Mouse (Mus musculus) layer of hippocampus, adult 2 months (tissue): Measurements from ENCODE around the gene Blmh. TPM values are rescaled to one million over a fixed set of nuclear protein-coding genes. Genes with fewer than 3 reads are reported as not detected.

ENCODE experiments used
- DNase-seq, 2 experiments: peaks; one replicate each; pipeline ENCODE4 v3.0.0; 2022; ENCODE audit warnings: low spot score in 2 of 2
- H3K27ac ChIP-seq: fragments of 200-600 bp; 2 replicates; pipeline ENCODE4 v1.8.1; 2022
- H3K4me3 ChIP-seq: fragments of 200-600 bp; 2 replicates; pipeline ENCODE4 v1.8.1; 2022; ENCODE audit warnings: mild to moderate bottlenecking
- CTCF ChIP-seq: fragments of 200-600 bp; conservative IDR thresholded peaks from 2 replicates; pipeline ENCODE4 v1.8.1; 2022; ENCODE audit warnings: antibody characterized with exemption, mild to moderate bottlenecking, moderate library complexity
- total RNA-seq, 2 experiments: library from RNA; stranded (reverse); gene quantifications; 2 replicates each; pipeline ENCODE4 v1.2.3; 2021

Blmh gene
- total RNA-seq, 2 experiments from 2014 or later = 57.7 to 58.2 TPM

DNA sequence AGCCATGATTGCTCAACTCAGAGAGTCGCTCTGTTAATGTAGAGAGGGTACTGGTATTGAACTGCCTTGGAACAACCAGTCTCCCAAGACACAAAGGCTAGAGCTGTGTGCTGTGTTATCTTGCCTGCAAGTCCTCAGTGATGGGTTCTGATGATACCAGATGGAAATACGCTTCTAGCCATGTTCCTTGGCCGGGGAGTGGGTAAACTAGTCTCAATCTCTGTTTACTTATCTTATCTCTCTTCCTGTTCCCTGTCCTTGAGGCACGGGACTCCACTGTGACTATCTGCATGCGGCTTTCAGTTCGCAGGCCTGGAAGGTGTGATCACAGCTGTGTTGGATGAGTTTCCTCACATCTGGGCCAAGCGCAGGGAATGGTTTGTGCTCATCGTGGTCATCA, 94.9 kb downstream of the Blmh start:
- H3K4me3 ChIP-seq = no peak overlapping the region
- H3K27ac ChIP-seq = no peak overlapping the region

DNA sequence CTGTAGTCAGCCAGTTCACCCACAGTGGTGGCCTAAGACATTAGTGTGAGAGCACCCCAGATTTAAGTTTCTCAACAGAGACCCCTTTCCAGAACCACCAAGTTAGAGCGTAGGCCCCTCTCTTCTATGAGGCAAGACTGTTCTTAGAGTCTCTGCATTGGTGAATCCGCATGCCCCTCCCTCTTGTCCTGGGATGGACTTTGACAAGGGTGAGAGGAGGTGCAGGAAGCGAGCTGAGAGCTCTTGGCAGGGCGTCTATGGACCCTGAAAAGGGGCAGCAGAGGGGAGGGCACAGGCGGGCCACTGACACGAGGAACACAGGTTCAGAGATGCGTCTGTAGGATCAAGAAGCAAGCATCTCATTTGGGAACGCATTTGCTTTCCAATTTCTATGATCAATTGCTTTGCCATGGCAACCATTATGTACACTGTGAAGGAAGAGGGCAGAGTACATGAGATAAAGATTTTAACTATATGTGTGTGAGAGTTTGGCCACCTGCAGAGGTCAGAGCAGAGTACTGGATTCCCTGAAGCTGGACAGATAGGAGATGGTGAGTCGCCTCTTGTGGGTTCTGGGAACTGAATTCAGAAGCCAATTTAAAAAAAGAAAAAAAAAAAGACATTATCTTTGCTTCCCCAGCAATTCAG, 97.3 kb downstream of the Blmh start:
- H3K4me3 ChIP-seq = no peak overlapping the region
- no peak overlapping the region for H3K27ac ChIP-seq
- TF ChIP-seq CTCF = no peak
- no peak for DNase-seq

More for the DNA sequence above, 94.9 kb downstream of the Blmh start:
- no peak for TF ChIP-seq CTCF
- no peak for DNase-seq

DNA sequence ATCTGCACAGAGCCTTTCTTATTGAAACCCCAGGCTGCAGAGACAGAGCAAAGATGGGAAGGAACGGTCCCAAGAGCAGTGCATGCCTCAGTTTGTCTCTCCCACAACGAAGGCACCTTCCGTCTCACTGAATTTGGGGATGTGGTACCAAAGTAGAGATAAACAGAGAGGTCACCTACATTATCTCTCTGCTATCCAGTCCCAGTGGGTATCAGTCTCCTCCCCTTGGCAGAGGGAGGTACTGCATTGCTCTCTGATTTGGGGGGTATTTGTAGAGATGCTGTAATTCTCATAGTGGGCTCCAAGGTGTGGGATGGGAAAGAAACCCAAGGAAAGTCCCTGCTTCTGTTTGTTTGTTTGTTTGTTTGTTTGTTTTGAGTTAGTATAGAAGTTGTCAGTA, 102.0 kb downstream of the Blmh start:
- Histone ChIP-seq H3K4me3 (no peak overlapping the region), H3K27ac (no peak overlapping the region)
- no peak for DNase-seq
- TF ChIP-seq CTCF = peak; percentile 75

DNA sequence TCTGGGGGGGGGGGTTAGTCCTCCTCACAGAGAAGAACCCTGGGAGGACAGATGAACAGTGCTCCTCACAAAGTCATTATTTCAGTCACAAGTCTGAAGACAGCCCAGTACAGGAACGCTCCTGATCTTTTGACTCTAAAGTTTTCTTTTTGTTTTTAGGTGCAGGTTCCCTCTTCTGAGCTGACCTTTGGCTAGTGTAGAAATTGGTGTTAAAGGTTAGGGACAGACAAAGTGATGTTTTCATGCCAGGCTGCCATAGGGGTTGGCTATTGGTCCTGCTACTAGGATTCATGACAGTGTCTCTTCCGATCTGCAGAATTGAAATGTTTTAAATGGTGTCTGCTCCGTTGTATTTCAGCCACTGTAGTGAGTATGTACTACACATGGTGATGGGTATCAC, 103.5 kb downstream of the Blmh start:
- Histone ChIP-seq H3K4me3 (no peak overlapping the region), H3K27ac (no peak overlapping the region)
- TF ChIP-seq CTCF = no peak
- no peak for DNase-seq

DNA sequence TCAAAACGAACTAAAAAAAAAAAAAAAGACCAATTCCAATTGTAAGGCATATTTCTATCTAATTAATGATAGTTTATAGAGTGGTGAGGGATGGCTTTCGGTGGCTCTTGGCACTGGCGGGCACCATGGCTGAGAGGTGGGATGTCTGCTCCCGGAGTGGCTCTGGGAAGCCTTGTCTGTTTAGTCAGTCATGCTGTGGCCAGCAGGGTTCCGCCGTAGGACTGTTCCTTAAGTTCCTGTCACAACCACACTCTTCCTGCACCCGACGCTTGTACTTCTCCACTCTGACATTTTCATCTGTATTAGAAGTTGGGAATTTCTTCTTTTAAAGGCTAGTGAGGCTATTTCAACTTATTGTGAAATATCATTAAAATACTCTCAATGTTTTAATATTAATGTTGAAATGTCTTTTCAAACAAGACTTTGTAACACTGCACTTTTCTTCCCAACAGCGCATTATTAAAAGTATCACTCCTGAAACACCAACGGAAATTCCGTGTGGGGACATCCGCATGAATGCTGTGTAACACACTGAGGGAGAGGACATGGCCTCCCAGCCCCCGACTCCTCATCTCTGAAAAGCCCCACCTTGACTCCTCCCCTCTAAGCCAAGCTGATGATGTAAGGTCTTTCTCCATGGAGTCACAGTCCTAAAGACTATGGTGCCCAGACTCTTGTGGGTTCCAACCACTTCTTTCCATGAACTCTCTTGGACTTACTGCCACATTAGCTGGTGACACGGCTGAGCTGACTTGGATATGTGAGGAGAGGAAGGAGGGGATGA, 106.7 kb downstream of the Blmh start:
- no peak overlapping the region for H3K4me3 ChIP-seq
- DNase-seq = no peak
- no peak overlapping the region for H3K27ac ChIP-seq
- no peak for TF ChIP-seq CTCF

Other genes starting within 250 kb of the Blmh start
- under 1 TPM; 0.42 to 0.54 TPM for gene Trarg1, start 245.0 kb upstream of the Blmh start, total RNA-seq
- gene Gosr1, start 161.2 kb upstream of the Blmh start, total RNA-seq = 10 to 100 TPM; 53.4 to 54.7 TPM
- 10 to 100 TPM; 60.0 to 62.3 TPM for gene Cpd, start 77.8 kb upstream of the Blmh start, total RNA-seq
- not detected for gene Tmigd1, start 22.6 kb upstream of the Blmh start, total RNA-seq
- gene Slc6a4, start 73.8 kb downstream of the Blmh start, total RNA-seq = not detected
- 10 to 100 TPM; 18.1 to 20.1 TPM for gene Nsrp1, start 153.6 kb downstream of the Blmh start, total RNA-seq